Mouse (Mus musculus) ES-E14 (cell line): Measurements from ENCODE around the gene Ston2. TPM values are rescaled to one million over a fixed set of nuclear protein-coding genes. Genes with fewer than 3 reads are reported as not detected.

Experiments used
- DNase-seq: peaks from one replicate; pipeline ENCODE4 v3.0.0-alpha.2; 2013; ENCODE audit warnings: low read depth, low spot score
- H3K27ac ChIP-seq: 2 replicates; pipeline ENCODE4 v1.5.1; 2012; ENCODE audit warnings: low read depth, mild to moderate bottlenecking, low read length, moderate library complexity, mixed read lengths; ENCODE audit not compliant: poor library complexity, insufficient read depth, severe bottlenecking
- H3K36me3 ChIP-seq: 2 replicates; pipeline ENCODE4 v1.6.1; 2012; ENCODE audit warnings: mild to moderate bottlenecking, low read length, moderate library complexity, mixed read lengths; ENCODE audit not compliant: control insufficient read depth, poor library complexity, insufficient read depth, severe bottlenecking
- H3K4me1 ChIP-seq, 2 experiments: fragments of 150-350 bp in 1 of 2; sonication (generic) in 1 of 2; 2 replicates each; pipeline ENCODE4 v1.6.1; 2012; ENCODE audit warnings: low read length in 2 of 2, mild to moderate bottlenecking in 1 of 2, mixed read lengths in 1 of 2; ENCODE audit not compliant: control insufficient read depth in 2 of 2, insufficient read depth in 2 of 2, poor library complexity in 1 of 2
- H3K4me3 ChIP-seq, 2 experiments: fragments of 150-350 bp in 1 of 2; sonication (generic) in 1 of 2; 2 replicates each; pipeline ENCODE4 v1.5.1; 2012; ENCODE audit warnings: low read length in 2 of 2, low read depth in 1 of 2, mild to moderate bottlenecking in 1 of 2, mixed read lengths in 1 of 2; ENCODE audit not compliant: insufficient read depth in 1 of 2, poor library complexity in 1 of 2, severe bottlenecking in 1 of 2
- H3K9ac ChIP-seq: 2 replicates; pipeline ENCODE4 v1.6.1; 2012; ENCODE audit warnings: low read depth, mild to moderate bottlenecking, low read length, mixed read lengths; ENCODE audit not compliant: poor library complexity, insufficient read depth, severe bottlenecking
- H3K9me3 ChIP-seq: fragments of 150-350 bp; sonication (generic); 2 replicates; pipeline ENCODE4 v1.6.1; 2012; ENCODE audit warnings: low read depth, mild to moderate bottlenecking, low read length; ENCODE audit not compliant: control insufficient read depth, insufficient read depth
- CHD2 ChIP-seq: IDR thresholded peaks from 2 replicates; pipeline ENCODE4 v1.6.1; 2014; ENCODE audit warnings: mild to moderate bottlenecking, low read depth, low read length, inconsistent platforms
- HCFC1 ChIP-seq: IDR thresholded peaks from 2 replicates; pipeline ENCODE4 v1.6.1; 2012; ENCODE audit warnings: low read length, inconsistent platforms, borderline replicate concordance; ENCODE audit not compliant: insufficient read depth
- MAFK ChIP-seq: IDR thresholded peaks from 2 replicates; pipeline ENCODE4 v1.6.1; 2014; ENCODE audit warnings: mild to moderate bottlenecking, low read depth, low read length, inconsistent platforms; ENCODE audit not compliant: insufficient read depth
- ZC3H11A ChIP-seq: IDR thresholded peaks from 2 replicates; pipeline ENCODE4 v1.6.1; 2012; ENCODE audit warnings: low read depth, mild to moderate bottlenecking, inconsistent platforms, low read length, borderline replicate concordance
- ZNF384 ChIP-seq: IDR thresholded peaks from 2 replicates; pipeline ENCODE4 v1.6.1; 2012; ENCODE audit warnings: low read depth, low read length, inconsistent platforms
- in situ Hi-C, 2 experiments: fragments of 600-800 bp; cut with MboI; formaldehyde crosslinking; loops; one replicate each; pipeline ENCODE4 v1.15.1; 2025; ENCODE audit warnings: low sequenced_read_pairs in 2 of 2, inconsistent platforms in 1 of 2; ENCODE audit not compliant: unreplicated experiment in 2 of 2
- total RNA-seq: library from RNA; depleted of rRNA; stranded (reverse); fragments of 300-350 nt; gene quantifications from 2 replicates; pipeline ENCODE4 v1.2.3, GENCODE M21; 2012

Gene Ston2
- total RNA-seq, 1 experiment: 11.7 TPM

GRCm38 (mm10) chr12:91736221-91736980, 51.8 kb downstream of the Ston2 start:
- Histone ChIP-seq H3K9ac (no peak overlapping the region), H3K27ac (no peak overlapping the region), H3K9me3 (no peaks in the 10 kb centered on the region), H3K4me1 (peaks cover 0 to 5% of the 10 kb centered on the region in 2 experiments; a peak in 2 of 4 replicates), H3K4me3 (no peak overlapping the region), H3K36me3 (peaks cover 4% of the 10 kb centered on the region; the same call in 1 of the 2 replicates)
- TF ChIP-seq HCFC1 (no peak), CHD2 (no peak), MAFK (no peak), ZNF384 (no peak), ZC3H11A (no peak)
- in situ Hi-C loops: no loop called here
- no peak for DNase-seq

GRCm38 (mm10) chr12:91734246-91735027, 53.8 kb downstream of the Ston2 start:
- Histone ChIP-seq H3K9me3 (no peaks in the 10 kb centered on the region), H3K4me3 (no peak overlapping the region), H3K9ac (no peak overlapping the region), H3K36me3 (peaks cover 2% of the 10 kb centered on the region; the same call in 1 of the 2 replicates), H3K27ac (no peak overlapping the region), H3K4me1 (peaks cover 0 to 5% of the 10 kb centered on the region in 2 experiments; a peak in 2 of 4 replicates)
- in situ Hi-C loops: no loop called here
- DNase-seq: no peak
- TF ChIP-seq MAFK (no peak), CHD2 (no peak)

- TF ChIP-seq CHD2 (no peak), HCFC1 (no peak), ZNF384 (no peak), ZC3H11A (no peak), MAFK (no peak)
- in situ Hi-C loops: no loop called here
Observed at GRCm38 (mm10) chr12:91732729-91733448, 55.3 kb downstream of the Ston2 start.

GRCm38 (mm10) chr12:91726202-91726601, 62.0 kb downstream of the Ston2 start:
- Histone ChIP-seq H3K4me1 (no peaks in the 10 kb centered on the region), H3K36me3 (no peaks in the 10 kb centered on the region), H3K9me3 (no peaks in the 10 kb centered on the region), H3K9ac (no peak overlapping the region), H3K27ac (no peak overlapping the region), H3K4me3 (no peak overlapping the region)
- in situ Hi-C loops: no loop called here
- no peak for DNase-seq
- TF ChIP-seq ZC3H11A: no peak
- TF ChIP-seq HCFC1: no peak
- no peak for TF ChIP-seq ZNF384
- TF ChIP-seq CHD2: no peak
- no peak for TF ChIP-seq MAFK

More at GRCm38 (mm10) chr12:91732729-91733448, 55.3 kb downstream of the Ston2 start:
- Histone ChIP-seq H3K4me3 (no peak overlapping the region), H3K9me3 (no peaks in the 10 kb centered on the region), H3K27ac (no peak overlapping the region), H3K36me3 (peaks cover 2% of the 10 kb centered on the region; the same call in 1 of the 2 replicates), H3K9ac (no peak overlapping the region), H3K4me1 (peaks cover 0 to 5% of the 10 kb centered on the region in 2 experiments; a peak in 2 of 4 replicates)
- no peak for DNase-seq
